Mouse (Mus musculus) small intestine, adult 2 months (tissue): ENCODE measurements at regions not wholly inside any gene's neighbourhood (a gene's known extent, or its start where the extent isn't known, plus 50 kb on each side); places are given as distances from the start of the nearest gene placed in this dataset.

Experiments
- CTCF ChIP-seq: fragments of 200-500 bp; IDR thresholded peaks from 2 replicates; pipeline ENCODE4 v1.5.1; 2012; ENCODE audit warnings: low read depth, mild to moderate bottlenecking, control low read depth, inconsistent platforms, low read length, moderate library complexity, mixed read lengths; ENCODE audit not compliant: insufficient replicate concordance, insufficient read length; ENCODE audit errors: extremely low read depth
- POLR2A ChIP-seq: fragments of 200-500 bp; IDR thresholded peaks from 2 replicates; pipeline ENCODE4 v1.6.1; 2012; ENCODE audit warnings: low read depth, mild to moderate bottlenecking, control low read depth, inconsistent platforms, low read length, moderate library complexity

DNA sequence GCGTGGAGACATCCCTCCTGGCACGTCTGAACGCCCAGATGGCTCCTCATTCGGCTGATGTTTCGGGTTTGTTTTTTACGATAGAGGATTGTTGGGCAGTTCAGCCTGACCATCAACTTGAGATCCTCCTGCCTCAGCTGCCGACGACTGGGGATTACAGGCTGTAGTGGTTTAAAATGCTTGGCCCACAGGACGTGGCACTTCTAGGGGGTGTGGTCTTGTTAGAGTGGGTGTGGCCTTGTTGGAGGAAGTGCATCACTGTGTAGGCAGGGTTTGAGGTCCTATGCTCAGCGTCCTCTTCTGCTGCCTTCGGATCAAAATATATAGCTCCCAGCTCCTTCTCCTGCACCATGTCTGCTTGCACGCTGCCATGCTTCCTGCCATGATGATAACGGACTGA is 177.1 kb downstream of the Katnal1 start:
- TF ChIP-seq POLR2A (no peak), CTCF (no peak)
